Mouse (Mus musculus) liver, embryonic 14.5 days (tissue): ENCODE measurements around the gene Tmem209. TPM values are rescaled to one million over a fixed set of nuclear protein-coding genes. Genes with fewer than 3 reads are reported as not detected.

Source experiments
- ATAC-seq: fragments of 200-750 bp; cut with Nextera tagmentation; 2 replicates; pipeline ENCODE4 v1.8.0; 2017; ENCODE audit warnings: moderate number of reproducible peaks, mild to moderate bottlenecking, moderate library complexity; ENCODE audit not compliant: insufficient read depth
- DNase-seq, 3 experiments: peaks; one replicate each; pipeline ENCODE4 v3.0.0-alpha.2; 2012 to 2013; ENCODE audit warnings: low read depth in 3 of 3, low spot score in 3 of 3
- H3K27ac ChIP-seq: fragments of 300-500 bp; sonication (generic); 2 replicates; pipeline ENCODE4 v1.5.1; 2014; ENCODE audit warnings: moderate library complexity, mild to moderate bottlenecking, control low read depth, inconsistent platforms
- H3K27me3 ChIP-seq: fragments of 300-500 bp; sonication (generic); 2 replicates; pipeline ENCODE4 v1.6.1; 2014; ENCODE audit warnings: mild to moderate bottlenecking, low read length, moderate library complexity; ENCODE audit not compliant: control insufficient read depth, insufficient read depth
- H3K36me3 ChIP-seq: fragments of 300-500 bp; sonication (generic); replicated peaks from 2 replicates; pipeline ENCODE4 v1.6.1; 2014; ENCODE audit warnings: low read depth; ENCODE audit not compliant: control insufficient read depth, insufficient read depth
- H3K4me1 ChIP-seq, 2 experiments: fragments of 200-500 bp in 1 of 2; fragments of 300-500 bp in 1 of 2; sonication (generic) in 1 of 2; replicated peaks; 2 replicates each; pipeline ENCODE4 v1.6.1; 2012 to 2014; ENCODE audit warnings: antibody characterized with exemption in 1 of 2, inconsistent platforms in 1 of 2, low read length in 1 of 2; ENCODE audit not compliant: control insufficient read depth in 2 of 2, insufficient read depth in 2 of 2
- H3K4me2 ChIP-seq: fragments of 300-500 bp; sonication (generic); 2 replicates; pipeline ENCODE4 v1.6.1; 2014; ENCODE audit warnings: low read depth, mild to moderate bottlenecking, control low read depth, moderate library complexity
- H3K4me3 ChIP-seq, 2 experiments: fragments of 200-500 bp in 1 of 2; fragments of 300-500 bp in 1 of 2; sonication (generic) in 1 of 2; 2 replicates each; pipeline ENCODE4 v1.5.1; 2012 to 2014; ENCODE audit warnings: low read depth in 2 of 2, low read length in 2 of 2, mild to moderate bottlenecking in 2 of 2, control low read depth in 1 of 2, inconsistent platforms in 1 of 2, moderate library complexity in 1 of 2; ENCODE audit not compliant: insufficient read depth in 1 of 2
- H3K9ac ChIP-seq: fragments of 300-500 bp; sonication (generic); replicated peaks from 2 replicates; pipeline ENCODE4 v1.6.1; 2014; ENCODE audit warnings: mild to moderate bottlenecking, control low read depth, moderate library complexity
- H3K9me3 ChIP-seq: fragments of 300-500 bp; sonication (generic); 2 replicates; pipeline ENCODE4 v1.6.1; 2016; ENCODE audit warnings: low read length, mixed read lengths; ENCODE audit not compliant: control insufficient read depth
- CTCF ChIP-seq: IDR thresholded peaks from 2 replicates; pipeline ENCODE4 v1.5.1; 2016; ENCODE audit warnings: antibody characterized with exemption, low read depth, control low read depth
- EP300 ChIP-seq: IDR thresholded peaks from 2 replicates; pipeline ENCODE4 v1.6.1; 2016; ENCODE audit warnings: antibody characterized with exemption, low read depth
- WGBS: fragments of 180-500 bp; shearing (Covaris S2); extraction: QIAGEN DNeasy Blood & Tissue Kit; methylation state at CpG from one replicate; pipeline ENCODE4 v1.1.7; 2014; ENCODE audit not compliant: insufficient replicate concordance; 5-methylcytosine and 5-hydroxymethylcytosine counted together
- polyA plus RNA-seq, 2 experiments: library from polyadenylated mRNA; depleted of rRNA in 1 of 2; stranded (reverse) in 1 of 2; unstranded in 1 of 2; fragments of >200 nt; fragmentation: Nextera tagmentation in 1 of 2; extraction: Ambion mirVana in 1 of 2; gene quantifications; 2 replicates each; pipeline versions ENCODE4 v1.2.1 to v1.2.3; 2012 to 2014

Tmem209 gene
- polyA plus RNA-seq, 2 experiments, result 17.6 to 20.0 TPM

DNA sequence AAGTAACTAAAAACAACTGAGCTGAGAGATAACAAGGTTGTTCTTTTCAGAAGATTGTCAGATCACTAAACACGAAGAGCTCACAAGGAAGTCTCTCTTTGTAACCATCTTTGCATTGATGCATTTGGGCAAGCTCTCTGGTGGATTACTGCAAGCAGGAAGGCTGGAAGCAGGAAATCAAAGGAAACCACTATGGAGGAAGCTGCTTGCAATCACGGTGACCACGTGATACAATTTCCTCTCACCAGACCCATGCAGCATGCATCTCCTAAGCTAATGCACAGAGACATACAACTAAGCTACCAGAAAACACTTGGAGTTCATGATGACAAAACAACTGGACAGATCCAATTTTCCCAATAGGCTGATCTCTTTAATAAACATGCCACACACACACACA lies 10.5 kb downstream of the Tmem209 start:
- Histone ChIP-seq H3K4me2 (no peak overlapping the region), H3K9me3 (no peaks in the 10 kb centered on the region), H3K27ac (no peak overlapping the region), H3K9ac (no peak overlapping the region), H3K36me3 (peaks cover 67% of the 10 kb centered on the region), H3K27me3 (no peaks in the 10 kb centered on the region), H3K4me1 (peaks cover 3% of the 10 kb centered on the region in 2 experiments; a peak in 3 of 4 replicates), H3K4me3 (no peak overlapping the region)
- no peak for TF ChIP-seq CTCF
- TF ChIP-seq EP300, result no peak
- WGBS, result 36% methylated on average over 3 of the region's 3 CpGs
- DNase-seq, result no peak
- ATAC-seq, result no peak

- TF ChIP-seq CTCF (no peak), EP300 (no peak)
- Histone ChIP-seq H3K9ac (no peak overlapping the region), H3K27me3 (no peaks in the 10 kb centered on the region), H3K4me2 (no peak overlapping the region), H3K4me1 (no peaks in the 10 kb centered on the region), H3K4me3 (no peak overlapping the region), H3K36me3 (peaks cover 86% of the 10 kb centered on the region), H3K9me3 (no peaks in the 10 kb centered on the region), H3K27ac (no peak overlapping the region)
- 84% methylated on average over 6 of the region's 6 CpGs for WGBS
- no peak for ATAC-seq
- DNase-seq, result no peak
These were observed 23.1 kb downstream of the Tmem209 start for GRCm38 (mm10) chr6:30486504-30486903.

DNA sequence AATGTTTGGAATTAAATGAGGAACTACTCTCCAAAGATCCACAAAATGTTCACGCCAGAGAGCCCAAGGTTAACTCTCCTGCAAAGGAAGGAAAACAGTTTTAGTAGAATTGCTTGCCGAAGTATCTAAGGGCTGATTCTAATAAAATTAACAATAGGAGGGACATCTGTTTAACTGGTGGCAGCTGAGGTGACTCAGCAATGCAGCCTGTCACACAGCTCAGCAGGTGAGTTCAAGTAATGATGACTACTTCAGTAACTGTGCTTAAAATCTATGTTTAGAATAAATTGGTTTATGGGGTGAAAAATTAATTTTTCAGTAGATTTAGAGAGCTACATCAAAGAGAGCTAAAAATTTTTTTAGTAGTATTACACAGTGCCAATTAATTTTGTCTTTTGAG lies 26.7 kb downstream of the Tmem209 start:
- H3K9me3 ChIP-seq, result no peaks in the 10 kb centered on the region
- no peak overlapping the region for H3K4me2 ChIP-seq
- H3K4me1 ChIP-seq, result no peaks in the 10 kb centered on the region; a peak in 1 of 4 replicates
- no peak overlapping the region for H3K27ac ChIP-seq
- peaks cover 76% of the 10 kb centered on the region for H3K36me3 ChIP-seq
- H3K27me3 ChIP-seq, result no peaks in the 10 kb centered on the region
- 86% methylated on average over 2 of the region's 2 CpGs for WGBS
- ATAC-seq (no peak), DNase-seq (no peak)
- TF ChIP-seq EP300, result no peak
- no peak for TF ChIP-seq CTCF
- no peak overlapping the region for H3K9ac ChIP-seq
- no peak overlapping the region for H3K4me3 ChIP-seq

DNA sequence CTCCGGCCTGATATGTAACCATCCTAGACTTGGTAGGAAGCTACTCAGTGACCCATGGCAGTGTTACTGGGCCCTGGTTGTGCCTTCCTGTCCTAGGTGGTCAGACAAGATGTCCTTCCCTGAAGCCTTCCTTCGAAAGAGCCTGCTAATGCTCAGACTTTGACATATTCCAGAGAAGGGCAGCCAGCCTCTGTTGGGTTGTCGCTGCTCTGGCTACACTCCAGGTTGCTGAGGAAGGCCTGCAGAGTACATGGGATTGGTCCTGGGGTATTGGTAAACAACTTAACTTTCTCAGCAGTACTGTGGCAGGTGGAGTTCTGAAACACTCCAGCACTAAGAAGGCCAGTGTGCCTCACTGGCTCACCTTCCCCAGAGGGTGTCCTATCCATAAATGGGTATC lies 30.2 kb downstream of the Tmem209 start:
- ATAC-seq (no peak), DNase-seq (no peak)
- Histone ChIP-seq H3K9me3 (no peaks in the 10 kb centered on the region), H3K9ac (no peak overlapping the region), H3K27ac (no peak overlapping the region), H3K4me1 (peaks cover 0 to 2% of the 10 kb centered on the region in 2 experiments; a peak in 1 of 4 replicates), H3K4me3 (no peak overlapping the region), H3K27me3 (no peaks in the 10 kb centered on the region), H3K4me2 (no peak overlapping the region), H3K36me3 (peaks cover 45% of the 10 kb centered on the region)
- WGBS, result 84% methylated on average over 3 of the region's 3 CpGs
- TF ChIP-seq EP300 (no peak), CTCF (no peak)

DNA sequence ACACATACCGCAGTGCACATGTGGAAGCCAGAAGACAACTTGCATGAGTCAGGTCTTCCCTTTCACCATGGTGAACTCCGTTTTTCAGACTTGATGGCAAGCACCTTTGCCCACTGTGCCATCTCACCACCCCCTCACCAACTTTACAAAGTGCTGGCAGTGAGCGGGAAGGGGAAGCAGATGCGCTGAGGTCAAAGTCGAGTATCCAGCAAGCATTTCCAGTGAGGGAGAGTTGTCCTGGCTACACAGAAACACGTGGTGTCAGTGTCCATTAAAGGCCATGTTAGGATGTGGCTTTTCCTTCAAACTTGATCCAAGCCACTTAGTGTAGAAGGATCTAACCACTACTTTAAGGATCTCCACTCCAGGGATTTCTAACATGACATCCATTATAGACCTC lies 31.8 kb downstream of the Tmem209 start:
- Histone ChIP-seq H3K9ac (no peak overlapping the region), H3K4me2 (no peak overlapping the region), H3K4me1 (peaks cover 0 to 2% of the 10 kb centered on the region in 2 experiments; a peak in 1 of 4 replicates), H3K4me3 (no peak overlapping the region), H3K9me3 (no peaks in the 10 kb centered on the region), H3K36me3 (peaks cover 31% of the 10 kb centered on the region), H3K27me3 (no peaks in the 10 kb centered on the region), H3K27ac (no peak overlapping the region)
- no peak for TF ChIP-seq EP300
- no peak for TF ChIP-seq CTCF
- no peak for ATAC-seq
- no peak for DNase-seq
- 80% methylated on average over 6 of the region's 6 CpGs for WGBS
